Mouse (Mus musculus): ENCODE data around the gene Jph2. TPM values are rescaled to one million over a fixed set of nuclear protein-coding genes. Genes with fewer than 3 reads are reported as not detected.

Jph2 gene
- polyA plus RNA-seq (2012): 0.02 TPM in 1 of 2 replicates, not detected in the other

- no peak for TF ChIP-seq GATA1 (IDR thresholded peaks at IDR 0.05; ENCODE audit: low read length)
Measured at GRCm38 (mm10) chr2:163397905-163398304, at the start of gene Jph2. Jph2 (minus strand) TSS chr2:163397993.

DNA sequence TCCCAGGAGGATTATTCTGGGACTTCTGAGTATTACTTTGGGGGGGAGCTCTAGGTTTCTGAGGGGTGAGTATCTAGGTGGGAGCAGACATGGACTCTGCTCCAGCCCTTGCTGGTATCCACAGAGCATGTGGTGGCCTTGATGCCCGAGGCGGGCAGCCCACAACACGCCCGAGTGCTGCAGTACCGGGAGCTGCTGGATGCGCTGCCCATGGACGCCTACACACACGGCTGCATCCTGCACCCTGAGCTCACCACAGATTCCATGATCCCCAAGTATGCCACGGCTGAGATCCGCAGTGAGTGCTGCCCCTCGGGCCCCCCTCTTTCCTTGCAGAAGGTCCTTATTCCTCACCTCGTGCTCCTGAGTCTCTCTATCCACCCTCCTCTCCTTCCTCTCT lies 49.6 kb upstream of the Jph2 start:
- TF ChIP-seq GATA1 (IDR thresholded peaks at IDR 0.05; ENCODE audit: low read length): no peak

DNA sequence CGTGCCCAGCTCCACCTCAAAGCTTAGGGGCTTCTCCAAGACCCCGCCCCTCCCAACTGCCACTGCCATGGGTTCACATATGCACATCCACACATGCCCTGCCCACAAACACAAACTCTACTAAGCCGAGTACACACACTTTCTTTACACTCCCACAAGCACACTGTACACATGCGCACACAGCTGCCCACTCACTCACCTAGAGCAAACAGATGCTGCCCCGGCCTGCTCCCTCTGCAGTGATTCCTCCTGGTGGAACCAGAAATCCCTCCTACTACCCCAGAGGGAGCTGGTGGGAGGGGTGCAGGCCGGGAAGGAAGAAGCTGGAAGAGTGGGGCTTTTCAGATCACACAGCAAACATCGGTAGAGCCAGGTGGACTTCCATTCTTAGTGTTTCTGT lies 46.2 kb upstream of the Jph2 start:
- no peak for TF ChIP-seq GATA1 (IDR thresholded peaks at IDR 0.05; ENCODE audit: low read length)

DNA sequence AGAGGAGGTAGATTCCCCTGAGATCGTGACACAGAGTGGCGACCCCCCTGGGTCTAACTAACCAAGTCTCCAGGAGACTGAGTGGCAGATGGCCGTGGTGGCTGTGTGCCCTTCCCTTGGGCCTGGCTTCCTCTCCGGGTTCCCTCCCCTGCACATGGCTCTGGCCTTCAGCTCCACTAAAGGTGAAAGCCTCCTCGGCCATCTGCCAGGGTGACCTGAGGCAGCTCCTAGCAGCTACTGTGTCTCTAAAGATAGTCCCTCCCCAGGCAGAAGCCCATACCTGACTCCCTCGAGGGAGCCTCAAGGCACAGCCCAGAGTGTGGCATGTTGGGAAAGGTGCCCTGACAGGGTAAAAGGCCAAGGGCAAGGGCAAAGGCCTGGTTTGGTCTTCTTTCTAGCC lies 45.8 kb upstream of the Jph2 start:
- no peak for TF ChIP-seq GATA1 (IDR thresholded peaks at IDR 0.05; ENCODE audit: low read length)

DNA sequence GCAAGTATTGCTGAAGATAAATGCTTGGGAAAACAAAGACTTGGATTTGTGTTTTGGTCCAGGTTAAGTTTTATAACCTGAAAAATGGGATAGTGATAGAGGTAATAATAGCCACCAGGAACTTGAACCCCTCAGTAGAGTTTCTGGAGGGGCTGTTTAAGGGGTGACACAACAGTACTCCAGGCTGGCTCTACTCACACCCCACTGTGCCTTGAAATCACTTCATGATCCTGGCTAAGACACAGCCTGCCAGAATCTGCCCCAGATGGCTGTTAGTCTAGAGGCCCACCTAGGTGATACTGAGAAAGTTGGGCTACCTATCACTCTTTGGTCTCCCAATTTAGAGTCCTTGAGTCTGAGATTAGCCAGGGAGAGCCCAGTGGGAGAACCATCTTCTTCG lies 41.7 kb upstream of the Jph2 start:
- no peak for TF ChIP-seq GATA1 (IDR thresholded peaks at IDR 0.05; ENCODE audit: low read length)

DNA sequence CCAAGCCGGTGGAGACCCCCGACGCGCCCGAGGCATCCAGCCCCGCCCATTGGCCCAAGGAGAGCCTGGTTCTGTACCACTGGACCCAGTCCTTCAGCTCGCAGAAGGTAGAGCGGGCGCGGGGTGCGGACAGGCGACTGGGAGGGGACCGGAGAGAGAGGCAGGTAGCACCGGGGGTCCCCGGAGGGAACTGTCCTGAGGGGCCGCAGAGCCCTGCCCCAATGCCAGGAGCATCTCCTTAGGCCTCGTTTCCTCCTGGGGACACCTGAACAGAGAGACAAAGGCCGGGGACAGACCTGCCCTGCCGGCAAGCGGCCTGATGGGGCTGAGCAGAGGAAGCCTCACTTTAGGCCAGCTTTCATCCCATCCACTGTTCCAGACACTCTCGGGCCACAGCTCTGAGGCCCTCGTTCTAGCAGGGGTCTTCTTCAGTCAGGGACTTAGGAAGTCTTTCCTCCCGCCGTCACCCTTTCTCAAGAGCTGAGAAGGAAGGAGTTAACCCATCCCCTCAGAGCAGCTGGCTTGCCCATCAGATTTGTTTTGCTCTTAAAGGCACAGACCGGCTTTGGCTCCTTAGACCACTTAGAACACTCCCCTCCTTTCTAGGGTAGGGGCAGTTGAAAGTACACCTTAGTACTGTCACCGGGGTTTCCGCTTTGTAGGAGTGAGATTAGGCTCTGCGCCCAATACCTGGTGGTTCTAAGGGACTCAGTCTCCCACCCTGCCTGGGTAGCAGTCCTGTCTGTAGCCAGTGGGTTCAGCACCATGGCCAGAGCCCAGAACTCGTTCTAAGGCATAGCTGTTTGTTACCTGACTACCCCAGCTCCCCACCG lies 41.0 kb upstream of the Jph2 start:
- TF ChIP-seq GATA1 (IDR thresholded peaks at IDR 0.05; ENCODE audit: low read length): no peak

DNA sequence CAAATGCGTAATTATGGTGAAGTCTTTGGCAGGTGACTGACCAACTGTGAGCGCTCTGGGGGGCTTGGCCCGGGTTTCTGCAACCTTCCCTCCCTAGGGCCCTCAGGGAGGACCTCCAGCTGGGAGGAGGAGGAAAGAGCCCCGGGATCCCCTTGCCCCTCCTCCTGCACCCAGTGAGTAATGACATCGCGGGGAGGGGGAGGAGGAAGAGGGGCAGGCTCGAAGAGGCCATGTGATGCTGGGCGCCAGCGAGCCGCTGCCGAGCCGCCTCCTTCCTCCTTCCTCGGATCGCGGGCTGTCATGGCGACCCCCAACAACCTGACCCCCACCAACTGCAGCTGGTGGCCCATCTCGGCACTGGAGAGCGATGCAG lies 40.4 kb upstream of the Jph2 start, which contains the start of gene Gdap1l1:
TSS of gene Gdap1l1 (plus strand) at position 231 of the 373 bp plus-strand sequence.
- TF ChIP-seq GATA1 (IDR thresholded peaks at IDR 0.05; ENCODE audit: low read length): no peak

GRCm38 (mm10) chr2:163437800-163438199 lies 40.0 kb upstream of the Jph2 start:
- TF ChIP-seq GATA1 (IDR thresholded peaks at IDR 0.05; ENCODE audit: low read length): no peak

GRCm38 (mm10) chr2:163433971-163434370 lies 36.2 kb upstream of the Jph2 start:
- no peak for TF ChIP-seq GATA1 (IDR thresholded peaks at IDR 0.05; ENCODE audit: low read length)

- no peak for TF ChIP-seq GATA1 (IDR thresholded peaks at IDR 0.05; ENCODE audit: low read length)
Measured at GRCm38 (mm10) chr2:163431289-163431688, 33.5 kb upstream of the Jph2 start.

- TF ChIP-seq GATA1 (IDR thresholded peaks at IDR 0.05; ENCODE audit: low read length): no peak
Measured at GRCm38 (mm10) chr2:163428346-163429011, 30.7 kb upstream of the Jph2 start.

DNA sequence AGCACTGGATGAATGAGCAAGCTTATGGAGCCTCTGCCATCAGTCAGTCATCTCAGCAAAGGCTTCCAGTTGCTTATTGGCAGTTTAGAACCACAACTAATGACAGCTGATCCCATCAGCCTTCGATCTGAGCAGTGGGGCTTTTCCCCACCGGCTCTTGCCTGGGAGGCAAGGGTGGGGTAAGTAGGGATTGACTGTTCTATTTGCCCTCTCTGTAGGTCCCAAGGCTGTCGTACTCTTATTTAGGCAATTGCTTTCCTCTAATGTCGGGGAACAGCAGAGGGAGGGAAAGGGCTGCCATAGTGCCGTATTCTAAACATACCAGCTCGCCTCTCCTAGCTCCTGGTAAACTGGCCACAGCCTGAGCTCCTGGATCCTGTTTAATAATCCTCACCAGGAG lies 26.8 kb upstream of the Jph2 start, which contains the start of gene Oser1:
TSS of gene Oser1 (minus strand) at position 101 of the 400 bp plus-strand sequence.
- TF ChIP-seq GATA1 (IDR thresholded peaks at IDR 0.05; ENCODE audit: low read length): no peak

- no peak for TF ChIP-seq GATA1 (IDR thresholded peaks at IDR 0.05; ENCODE audit: low read length)
Measured at GRCm38 (mm10) chr2:163422895-163423660, 25.3 kb upstream of the Jph2 start.

GRCm38 (mm10) chr2:163420366-163420886 lies 22.6 kb upstream of the Jph2 start:
- no peak for TF ChIP-seq GATA1 (IDR thresholded peaks at IDR 0.05; ENCODE audit: low read length)

DNA sequence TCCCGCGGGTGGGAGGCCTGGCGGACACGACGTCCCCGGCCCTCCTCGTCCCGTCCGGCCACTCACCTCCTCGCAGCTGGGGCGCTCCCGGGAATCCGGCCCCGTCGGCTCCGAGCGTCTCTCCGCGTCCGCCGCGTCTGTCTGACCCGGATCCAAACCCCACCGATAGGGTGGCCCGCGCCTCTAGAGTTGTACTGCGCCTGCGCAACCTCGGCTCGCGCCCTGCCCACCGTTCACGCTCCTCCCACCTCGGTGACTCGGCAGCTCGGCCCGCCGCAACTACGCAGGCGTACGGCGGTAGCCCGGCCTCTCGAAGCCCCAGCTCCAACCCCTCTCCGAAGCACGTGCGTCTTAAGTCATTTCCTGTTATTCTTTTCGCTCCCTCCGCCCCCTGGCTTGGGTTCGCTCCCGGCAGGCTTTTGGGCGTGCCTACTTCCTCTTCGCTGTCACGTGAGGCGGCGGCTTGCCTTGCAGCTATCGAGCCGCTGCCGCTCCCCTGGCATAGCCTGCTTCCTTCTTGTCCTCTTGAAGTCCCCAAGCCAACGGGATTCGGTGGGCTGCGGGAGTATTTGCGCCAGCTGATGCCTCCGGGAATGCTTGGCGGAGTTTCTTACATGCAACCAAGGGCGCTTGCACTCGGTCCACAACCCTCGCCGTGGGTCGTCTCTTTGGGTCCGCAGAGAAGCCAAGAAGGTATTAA lies 21.7 kb upstream of the Jph2 start:
- no peak for TF ChIP-seq GATA1 (IDR thresholded peaks at IDR 0.05; ENCODE audit: low read length)

Data from G1E-ER4 (cell line).